ENCODE assay signal across 10 mouse cellular contexts in genomic region chr13:89889074-89889473, GRCm38 (mm10).
DNase-seq lines count a peak whose midpoint lies in the region; ATAC-seq and TF ChIP-seq lines count a peak whose summit lies in the region.
"Had no signal": no experiment of that assay in that cellular context is flagged by ENCODE, and none has a peak within 500 bp of the region (broad histone marks: within the 10 kb centered on the region; RNA-seq: fewer than 3 reads in every experiment).

No protein-coding gene starts in this region.

- DNase-seq in embryonic facial prominence, embryonic 14.5 days (ENCODE audit: low spot score): peak; percentile 27
- DNase-seq in embryonic facial prominence, embryonic 10.5 days (ENCODE audit: low spot score): no peak
- peak; percentile 7 for DNase-seq in CD4-positive, CD25-positive, alpha-beta regulatory T cell, adult 2 months (ENCODE audit: low read depth, low spot score)
- DNase-seq in lung, embryonic 14.5 days: peak; percentile 17
- DNase-seq in frontal cortex, postnatal 14 days (ENCODE audit: low spot score in 2 of 2): no peak
- DNase-seq: B cell, adult 2 months; embryo, embryonic 11 days had no signal

- no peak for ATAC-seq in embryonic facial prominence, embryonic 14.5 days (ENCODE audit: low read depth)
- peak; percentile 99 for ATAC-seq in common myeloid progenitor, adult 5-6 weeks (replicated peaks; ENCODE audit: low read depth, poor library complexity, severe bottlenecking)
- ATAC-seq in lung, embryonic 14.5 days (ENCODE audit: insufficient read depth): no peak
- ATAC-seq in kidney, embryonic 14.5 days (ENCODE audit: low FRiP score, low TSS enrichment): no peak
- no peak for ATAC-seq in erythroblast, adult 5-6 weeks (replicated peaks; ENCODE audit: low FRiP score, poor library complexity, severe bottlenecking)

- H3K27ac ChIP-seq in embryonic facial prominence, embryonic 14.5 days (replicated peaks; ENCODE audit: low read depth, low read length): no peak overlapping the region
- H3K27ac ChIP-seq in embryonic facial prominence, embryonic 10.5 days (replicated peaks): no peak overlapping the region
- H3K27ac ChIP-seq in lung, embryonic 14.5 days (ENCODE audit: low read depth): no peak overlapping the region
- no peak overlapping the region for H3K27ac ChIP-seq in kidney, embryonic 14.5 days (ENCODE audit: low read depth, low read length)

- no peak overlapping the region for H3K4me3 ChIP-seq in embryonic facial prominence, embryonic 14.5 days (ENCODE audit: low read depth, low read length)
- no peak overlapping the region for H3K4me3 ChIP-seq in embryonic facial prominence, embryonic 10.5 days
- no peak overlapping the region for H3K4me3 ChIP-seq in lung, embryonic 14.5 days (ENCODE audit: low read depth, low read length)
- H3K4me3 ChIP-seq in kidney, embryonic 14.5 days (ENCODE audit: low read length): no peak overlapping the region

- no peak overlapping the region for H3K4me2 ChIP-seq in embryonic facial prominence, embryonic 14.5 days (ENCODE audit: low read depth, low read length)
- no peak overlapping the region for H3K4me2 ChIP-seq in lung, embryonic 14.5 days
- no peak overlapping the region for H3K4me2 ChIP-seq in kidney, embryonic 14.5 days (replicated peaks; ENCODE audit: low read depth, low read length)

- no peak overlapping the region for H3K9ac ChIP-seq in embryonic facial prominence, embryonic 14.5 days (ENCODE audit: low read depth, low read length)
- no peak overlapping the region for H3K9ac ChIP-seq in lung, embryonic 14.5 days
- H3K9ac ChIP-seq in kidney, embryonic 14.5 days (ENCODE audit: low read depth, low read length): no peak overlapping the region

- no peaks in the 10 kb centered on the region for H3K9me3 ChIP-seq in embryonic facial prominence, embryonic 14.5 days (ENCODE audit: control insufficient read depth, low read length)
- H3K9me3 ChIP-seq in embryonic facial prominence, embryonic 10.5 days: no peaks in the 10 kb centered on the region
- no peaks in the 10 kb centered on the region for H3K9me3 ChIP-seq in lung, embryonic 14.5 days (ENCODE audit: low read depth, low read length)
- H3K9me3 ChIP-seq in kidney, embryonic 14.5 days (ENCODE audit: control insufficient read depth, low read length): no peaks in the 10 kb centered on the region

- no peak for TF ChIP-seq CTCF in lung, embryonic 14.5 days (IDR thresholded peaks at IDR 0.05; ENCODE audit: low read depth)

- no peaks in the 10 kb centered on the region for H3K36me3 ChIP-seq in embryonic facial prominence, embryonic 14.5 days (ENCODE audit: control insufficient read depth, insufficient read depth, low read length)
- no peaks in the 10 kb centered on the region for H3K36me3 ChIP-seq in embryonic facial prominence, embryonic 10.5 days (replicated peaks)
- H3K36me3 ChIP-seq in lung, embryonic 14.5 days (ENCODE audit: insufficient read depth): no peaks in the 10 kb centered on the region
- no peaks in the 10 kb centered on the region for H3K36me3 ChIP-seq in kidney, embryonic 14.5 days (ENCODE audit: control insufficient read depth, insufficient read depth, low read length)

- no peaks in the 10 kb centered on the region for H3K4me1 ChIP-seq in embryonic facial prominence, embryonic 14.5 days (ENCODE audit: control insufficient read depth, insufficient read depth, low read length)
- no peaks in the 10 kb centered on the region for H3K4me1 ChIP-seq in embryonic facial prominence, embryonic 10.5 days
- H3K4me1 ChIP-seq in lung, embryonic 14.5 days (ENCODE audit: insufficient read depth): no peaks in the 10 kb centered on the region
- H3K4me1 ChIP-seq in kidney, embryonic 14.5 days (ENCODE audit: control insufficient read depth, insufficient read depth, low read length): no peaks in the 10 kb centered on the region

- WGBS in embryonic facial prominence, embryonic 14.5 days: 70% methylated on average over 5 of the region's 5 CpGs
- 81% methylated on average over 5 of the region's 5 CpGs for WGBS in embryonic facial prominence, embryonic 10.5 days
- 68% methylated on average over 5 of the region's 5 CpGs for WGBS in lung, embryonic 14.5 days
- WGBS in kidney, embryonic 14.5 days: 80% methylated on average over 5 of the region's 5 CpGs

- no peaks in the 10 kb centered on the region for H3K27me3 ChIP-seq in embryonic facial prominence, embryonic 14.5 days (replicated peaks; ENCODE audit: control insufficient read depth, insufficient read depth, low read length)
- no peaks in the 10 kb centered on the region for H3K27me3 ChIP-seq in embryonic facial prominence, embryonic 10.5 days (replicated peaks; ENCODE audit: low read depth, poor library complexity, severe bottlenecking)
- no peaks in the 10 kb centered on the region for H3K27me3 ChIP-seq in lung, embryonic 14.5 days (ENCODE audit: insufficient read depth, low read length)
- no peaks in the 10 kb centered on the region for H3K27me3 ChIP-seq in kidney, embryonic 14.5 days (ENCODE audit: control insufficient read depth, insufficient read depth, low read length)

Comparison
In these comparisons a context has a peak if more than half of its experiments do, and no peak if none do; other contexts are left out.
1. DNase-seq: peak in embryonic facial prominence, embryonic 14.5 days (single experiment), CD4-positive, CD25-positive, alpha-beta regulatory T cell, adult 2 months (single experiment) and lung, embryonic 14.5 days (single experiment); none in embryonic facial prominence, embryonic 10.5 days (single experiment) and frontal cortex, postnatal 14 days (0 of 2).